Mouse (Mus musculus): ENCODE measurements around the gene Foxp1.

Gene Foxp1

GRCm38 (mm10) chr6:99142900-99143755, 379.4 kb downstream of the Foxp1 start:
- peak; percentile 44 for DNase-seq (ENCODE audit: low read depth, low spot score)

- DNase-seq (ENCODE audit: low read depth, low spot score): peak; percentile 8
Observed at GRCm38 (mm10) chr6:99138041-99138440, 384.5 kb downstream of the Foxp1 start.

- DNase-seq (ENCODE audit: low read depth, low spot score): peak; percentile 14
Observed at GRCm38 (mm10) chr6:99137071-99137470, 385.4 kb downstream of the Foxp1 start.

- DNase-seq (ENCODE audit: low read depth, low spot score): no peak
Observed at GRCm38 (mm10) chr6:99135938-99136729, 386.4 kb downstream of the Foxp1 start.

- DNase-seq (ENCODE audit: low read depth, low spot score): no peak
Observed at GRCm38 (mm10) chr6:99131815-99132214, 390.7 kb downstream of the Foxp1 start.

GRCm38 (mm10) chr6:99130758-99131410, 391.6 kb downstream of the Foxp1 start:
- no peak for DNase-seq (ENCODE audit: low read depth, low spot score)

- no peak for DNase-seq (ENCODE audit: low read depth, low spot score)
Observed at GRCm38 (mm10) chr6:99126717-99127116, 395.8 kb downstream of the Foxp1 start.

- no peak for DNase-seq (ENCODE audit: low read depth, low spot score)
Observed at GRCm38 (mm10) chr6:99120776-99121766, 401.4 kb downstream of the Foxp1 start.

- DNase-seq (ENCODE audit: low read depth, low spot score): no peak
Observed at GRCm38 (mm10) chr6:99118534-99118933, 404.0 kb downstream of the Foxp1 start.

- no peak for DNase-seq (ENCODE audit: low read depth, low spot score)
Observed at GRCm38 (mm10) chr6:99117411-99117810, 405.1 kb downstream of the Foxp1 start.

GRCm38 (mm10) chr6:99111856-99112255, 410.7 kb downstream of the Foxp1 start:
- DNase-seq (ENCODE audit: low read depth, low spot score): no peak

GRCm38 (mm10) chr6:99108417-99108816, 414.1 kb downstream of the Foxp1 start:
- DNase-seq (ENCODE audit: low read depth, low spot score): no peak

GRCm38 (mm10) chr6:99107674-99108073, 414.8 kb downstream of the Foxp1 start:
- no peak for DNase-seq (ENCODE audit: low read depth, low spot score)

- no peak for DNase-seq (ENCODE audit: low read depth, low spot score)
Observed at GRCm38 (mm10) chr6:99107081-99107482, 415.4 kb downstream of the Foxp1 start.

- no peak for DNase-seq (ENCODE audit: low read depth, low spot score)
Observed at GRCm38 (mm10) chr6:99105979-99106378, 416.5 kb downstream of the Foxp1 start.

- no peak for DNase-seq (ENCODE audit: low read depth, low spot score)
Observed at GRCm38 (mm10) chr6:99104446-99104845, 418.1 kb downstream of the Foxp1 start.

GRCm38 (mm10) chr6:99103911-99104310, 418.6 kb downstream of the Foxp1 start:
- no peak for DNase-seq (ENCODE audit: low read depth, low spot score)

- no peak for DNase-seq (ENCODE audit: low read depth, low spot score)
Observed at GRCm38 (mm10) chr6:99101489-99101908, 421.0 kb downstream of the Foxp1 start.

- DNase-seq (ENCODE audit: low read depth, low spot score): no peak
Observed at GRCm38 (mm10) chr6:99100331-99100730, 422.2 kb downstream of the Foxp1 start.

GRCm38 (mm10) chr6:99099781-99100180, 422.7 kb downstream of the Foxp1 start:
- no peak for DNase-seq (ENCODE audit: low read depth, low spot score)

GRCm38 (mm10) chr6:99097191-99097590, 425.3 kb downstream of the Foxp1 start:
- DNase-seq (ENCODE audit: low read depth, low spot score): no peak

Measured in brain, adult 2 months (tissue).